Mouse (Mus musculus) induced T-regulatory cell, adult 2 months (primary cell): ENCODE measurements at regions not wholly inside any gene's neighbourhood (a gene's known extent, or its start where the extent isn't known, plus 50 kb on each side); places are given as distances from the start of the nearest gene placed in this dataset.

Source experiments
- DNase-seq: peaks from one replicate; pipeline ENCODE4 v3.0.0-alpha.2; 2012; ENCODE audit warnings: low read depth

DNA sequence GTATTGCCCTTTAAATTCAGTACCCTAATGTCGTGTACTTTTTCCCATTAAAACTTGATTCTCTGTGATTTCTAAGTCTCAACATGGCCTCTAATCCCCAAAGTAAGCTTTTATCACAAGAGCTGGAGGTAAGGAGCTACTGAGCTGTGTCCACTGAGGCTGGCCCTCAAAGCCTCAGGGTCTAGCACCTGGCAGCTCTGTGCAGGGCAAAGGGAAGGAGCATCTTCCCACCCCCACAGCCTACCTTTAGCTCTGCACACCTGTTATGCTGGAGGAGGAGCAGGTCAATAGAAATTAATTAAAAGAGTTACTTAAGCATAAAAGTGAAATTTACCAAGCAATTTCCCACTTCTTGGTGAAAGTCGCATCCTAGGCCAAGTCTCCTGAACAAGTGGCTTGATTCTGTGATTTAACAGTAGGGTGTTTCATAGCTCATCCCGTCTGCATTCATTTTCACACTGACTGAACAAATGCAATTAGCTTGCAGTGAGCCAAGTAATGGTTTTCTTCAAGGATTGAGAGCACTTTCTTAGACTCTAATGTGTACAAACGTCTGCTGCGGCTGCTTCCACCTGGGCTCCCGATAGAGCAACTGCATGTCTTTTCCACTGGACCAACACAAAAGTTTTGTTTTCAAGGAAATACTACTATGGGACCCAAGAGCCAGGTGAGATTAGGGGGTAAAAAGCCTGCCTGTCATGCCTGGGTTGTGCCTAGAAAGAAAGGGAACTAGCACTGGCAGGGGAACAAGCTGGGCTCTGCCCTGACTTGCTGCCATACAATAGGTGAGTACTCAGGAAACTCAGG lies 50.6 kb upstream of the Dap start:
- DNase-seq, result no peak
